In the genomic region with DNA sequence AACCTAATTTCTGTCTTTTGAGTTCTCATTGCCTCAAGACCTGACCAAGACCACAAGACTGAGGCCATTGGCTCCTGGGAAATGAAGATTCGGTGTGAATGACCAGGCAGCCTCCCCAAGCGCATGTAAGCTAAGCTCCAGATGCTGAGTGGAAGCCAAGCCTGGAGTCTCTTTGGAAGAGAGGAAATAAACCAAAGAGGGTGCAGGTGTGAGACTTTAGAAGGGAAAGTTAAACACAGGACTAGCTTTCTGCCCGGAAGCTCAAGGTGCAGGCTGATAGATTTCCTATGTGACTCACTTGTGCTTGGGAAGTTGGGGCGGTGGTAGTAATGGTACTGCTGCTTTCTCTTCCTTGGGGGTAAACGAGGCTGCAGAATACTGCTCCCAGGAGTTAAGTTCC, we compare ENCODE assay signal across 16 mouse cellular contexts. TPM values are rescaled to one million over a fixed set of nuclear protein-coding genes. Genes with fewer than 3 reads are reported as not detected.
DNase-seq lines count a peak whose midpoint lies in the region; ATAC-seq and TF ChIP-seq lines count a peak whose summit lies in the region.
"Had no signal": no experiment of that assay in that cellular context is flagged by ENCODE, and none has a peak within 500 bp of the region (broad histone marks: within the 10 kb centered on the region; RNA-seq: fewer than 3 reads in every experiment).

No protein-coding gene starts in this region.

- WGBS in hindbrain, embryonic 13.5 days, result 3% methylated on average over 5 of the region's 5 CpGs
- 1% methylated on average over 5 of the region's 5 CpGs for WGBS in midbrain, embryonic 12.5 days
- 5% methylated on average over 5 of the region's 5 CpGs for WGBS in neural tube, embryonic 13.5 days
- 10% methylated on average over 5 of the region's 5 CpGs for WGBS in lung, adult 2 months

- DNase-seq in embryo, embryonic 10.5 days (ENCODE audit: low spot score), result peak; percentile 49
- no peak for DNase-seq in embryo, embryonic 10 days (ENCODE audit: low spot score)
- DNase-seq in thymus, postnatal 14 days, result no peak
- no peak for DNase-seq in testis, postnatal 14 days (ENCODE audit: low spot score)
- no peak for DNase-seq in lung, adult 2 months
- DNase-seq: cerebellum, postnatal 25 days; heart, adult 2 months; liver, postnatal 0 days; lung, postnatal 36 days; right cerebral cortex, postnatal 25 days had no signal

- no peak for TF ChIP-seq CTCF in lung, adult 2 months (IDR thresholded peaks at IDR 0.05; ENCODE audit: insufficient read depth, low read length)

- H3K36me3 ChIP-seq in hindbrain, embryonic 13.5 days, result no peaks in the 10 kb centered on the region
- H3K36me3 ChIP-seq in midbrain, embryonic 12.5 days, result no peaks in the 10 kb centered on the region
- H3K36me3 ChIP-seq in neural tube, embryonic 13.5 days, result no peaks in the 10 kb centered on the region
- H3K36me3 ChIP-seq: forebrain, embryonic 12.5 days; limb, embryonic 15.5 days had no signal

- H3K4me3 ChIP-seq in hindbrain, embryonic 13.5 days, result peak overlapping the region; percentile 62
- H3K4me3 ChIP-seq in midbrain, embryonic 12.5 days, result peak overlapping the region; percentile 63
- peak overlapping the region; percentile 59 for H3K4me3 ChIP-seq in neural tube, embryonic 13.5 days
- no peak overlapping the region for H3K4me3 ChIP-seq in lung, adult 2 months (replicated peaks; ENCODE audit: extremely low read depth, low read depth, low read length)
- H3K4me3 ChIP-seq: heart, adult 2 months; left cerebral cortex, adult 2 months had no signal

- peak overlapping the region; percentile 68 for H3K9ac ChIP-seq in hindbrain, embryonic 13.5 days
- peak overlapping the region; percentile 60; the same call in 1 of the 2 replicates for H3K9ac ChIP-seq in midbrain, embryonic 12.5 days (replicated peaks)
- peak overlapping the region; percentile 86 for H3K9ac ChIP-seq in neural tube, embryonic 13.5 days
- H3K9ac ChIP-seq: forebrain, embryonic 12.5 days; limb, embryonic 15.5 days; liver, postnatal 0 days had no signal

- no peak for ATAC-seq in hindbrain, embryonic 13.5 days (ENCODE audit: low FRiP score)
- no peak for ATAC-seq in midbrain, embryonic 12.5 days (ENCODE audit: low FRiP score, low read depth)
- ATAC-seq in neural tube, embryonic 13.5 days (ENCODE audit: low read depth), result no peak
- ATAC-seq: liver, postnatal 0 days had no signal

- no peak for TF ChIP-seq POLR2A in lung, adult 2 months (IDR thresholded peaks at IDR 0.05; ENCODE audit: borderline replicate concordance, extremely low read depth, low read depth, low read length)

- peaks cover 36% of the 10 kb centered on the region for H3K4me1 ChIP-seq in hindbrain, embryonic 13.5 days (replicated peaks)
- peaks cover 29% of the 10 kb centered on the region for H3K4me1 ChIP-seq in midbrain, embryonic 12.5 days
- H3K4me1 ChIP-seq in neural tube, embryonic 13.5 days (replicated peaks), result peaks cover 48% of the 10 kb centered on the region
- H3K4me1 ChIP-seq in lung, adult 2 months (ENCODE audit: control insufficient read depth, insufficient read depth, low read length), result peaks cover 2% of the 10 kb centered on the region

- H3K27me3 ChIP-seq in hindbrain, embryonic 13.5 days, result peaks cover 87% of the 10 kb centered on the region
- H3K27me3 ChIP-seq in midbrain, embryonic 12.5 days, result peaks cover 81% of the 10 kb centered on the region
- peaks cover 90% of the 10 kb centered on the region for H3K27me3 ChIP-seq in neural tube, embryonic 13.5 days

- H3K9me3 ChIP-seq in hindbrain, embryonic 13.5 days, result no peaks in the 10 kb centered on the region
- H3K9me3 ChIP-seq in midbrain, embryonic 12.5 days, result no peaks in the 10 kb centered on the region
- H3K9me3 ChIP-seq in neural tube, embryonic 13.5 days, result no peaks in the 10 kb centered on the region
- H3K9me3 ChIP-seq: forebrain, embryonic 12.5 days; limb, embryonic 15.5 days had no signal

- peak overlapping the region; percentile 81 for H3K27ac ChIP-seq in hindbrain, embryonic 13.5 days
- peak overlapping the region; percentile 76 for H3K27ac ChIP-seq in midbrain, embryonic 12.5 days (replicated peaks)
- H3K27ac ChIP-seq in neural tube, embryonic 13.5 days (replicated peaks), result peak overlapping the region; percentile 95
- H3K27ac ChIP-seq: forebrain, embryonic 12.5 days; heart, adult 2 months; left cerebral cortex, adult 2 months; limb, embryonic 15.5 days had no signal

- peak overlapping the region; percentile 77 for H3K4me2 ChIP-seq in hindbrain, embryonic 13.5 days
- peak overlapping the region; percentile 77 for H3K4me2 ChIP-seq in midbrain, embryonic 12.5 days (replicated peaks)
- peak overlapping the region; percentile 69 for H3K4me2 ChIP-seq in neural tube, embryonic 13.5 days

RNA-seq across cellular contexts. Expression of a gene that starts 3.0 kb away (rescaled TPM):
- polyA plus RNA-seq in hindbrain, embryonic 13.5 days (2015; fragmentation: Nextera tagmentation; extraction: Ambion mirVana), result 83.5 and 84.1 TPM in 2 replicates
- polyA plus RNA-seq in midbrain, embryonic 12.5 days (2016; fragmentation: Nextera tagmentation; extraction: Ambion mirVana), result 99.6 and 113 TPM in 2 replicates
- polyA plus RNA-seq in neural tube, embryonic 13.5 days (2015; fragmentation: Nextera tagmentation; extraction: Ambion mirVana), result 154 and 159 TPM in 2 replicates
- 0.06 TPM in 2 replicates for polyA plus RNA-seq in lung, adult 2 months (2012; rRNA removed)

RNA-seq across cellular contexts. Expression of a gene that starts 57.6 kb away (rescaled TPM):
- polyA plus RNA-seq in hindbrain, embryonic 13.5 days (2015; fragmentation: Nextera tagmentation; extraction: Ambion mirVana), result 35.2 and 36.0 TPM in 2 replicates
- polyA plus RNA-seq in midbrain, embryonic 12.5 days (2016; fragmentation: Nextera tagmentation; extraction: Ambion mirVana), result 36.0 and 39.6 TPM in 2 replicates
- 29.5 and 33.8 TPM in 2 replicates for polyA plus RNA-seq in neural tube, embryonic 13.5 days (2015; fragmentation: Nextera tagmentation; extraction: Ambion mirVana)
- 2.0 and 2.5 TPM in 2 replicates for polyA plus RNA-seq in lung, adult 2 months (2012; rRNA removed)

Comparison
In these comparisons a context has a peak if more than half of its experiments do, and no peak if none do; other contexts are left out.
1. RNA of a gene that starts 3.0 kb away (polyA plus RNA-seq): 154 to 159 TPM in neural tube, embryonic 13.5 days, 99.6 to 113 TPM in midbrain, embryonic 12.5 days and 83.5 to 84.1 TPM in hindbrain, embryonic 13.5 days; 0.06 TPM in lung, adult 2 months; every median in the first group is over 10 times any median in the second.
2. Peak in every context shown above with its lines, with median percentiles within 50 percentile points of each other: H3K27ac ChIP-seq, H3K4me2 ChIP-seq and H3K9ac ChIP-seq.